Mouse (Mus musculus): Measurements from ENCODE around the gene Ccl24.

DNA sequence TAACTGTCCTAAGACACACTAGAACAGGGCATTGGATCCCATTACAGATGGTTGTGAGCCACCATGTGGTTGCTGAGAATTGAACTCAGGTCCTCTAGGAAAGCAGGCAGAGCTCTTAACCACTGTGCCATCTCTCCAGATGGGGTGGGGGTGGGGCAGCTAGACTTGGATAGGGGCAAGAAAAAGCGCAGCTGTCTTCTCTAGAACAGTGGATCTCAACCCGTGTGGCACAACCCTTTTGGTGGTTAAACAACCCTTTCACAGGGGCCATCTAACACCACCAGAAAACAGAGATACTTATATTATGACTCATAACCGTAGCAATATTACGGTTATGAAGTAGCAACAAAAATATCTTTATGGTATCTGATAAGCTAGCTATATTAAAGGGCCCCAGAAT lies 14.9 kb upstream of the Ccl24 start:
- TF ChIP-seq CTCF (IDR thresholded peaks at IDR 0.05; ENCODE audit: low read depth, low read length), result no peak
- no peak for TF ChIP-seq TAL1 (conservative IDR thresholded peaks at IDR 0.05; ENCODE audit: low read depth, low read length)
- no peak for TF ChIP-seq GATA1 (IDR thresholded peaks at IDR 0.05; ENCODE audit: borderline replicate concordance, low read length)
- TF ChIP-seq POLR2AphosphoS5 (IDR thresholded peaks at IDR 0.05; ENCODE audit: insufficient replicate concordance, low read depth, low read length), result no peak
- no peak for TF ChIP-seq GATA2 (IDR thresholded peaks at IDR 0.05; ENCODE audit: borderline replicate concordance, low read depth, low read length)
